Mouse (Mus musculus) v-Abl transformed pro-B cells (cell line): ENCODE results near the gene Fryl.

Source experiments
- in situ Hi-C, 2 experiments: fragments of 400-800 bp; cut with MboI; formaldehyde crosslinking; loops; one replicate each; pipeline ENCODE4 v1.15.1; 2025; ENCODE audit not compliant: unreplicated experiment in 2 of 2

Gene Fryl

DNA sequence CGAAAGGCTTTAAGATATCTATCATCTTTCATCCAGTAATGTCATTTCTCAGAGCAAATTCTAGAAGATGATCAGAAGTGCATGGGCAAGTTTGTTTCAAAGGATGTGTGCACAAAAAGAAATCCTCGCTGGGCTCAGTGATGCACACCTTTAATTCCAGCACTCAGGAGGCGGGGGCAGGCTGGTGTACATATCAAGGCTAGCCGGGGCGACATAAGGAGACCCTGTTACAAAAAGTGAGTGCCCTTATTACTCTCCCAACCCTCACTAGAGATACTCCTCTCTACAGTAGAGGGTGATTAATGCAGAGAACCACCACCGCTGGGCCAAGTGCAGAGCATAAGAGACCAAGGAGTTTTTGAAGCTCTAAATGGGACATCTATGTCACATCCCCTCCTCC is 53.9 kb downstream of the Fryl start:
- in situ Hi-C loops = loop anchor here in 1 of 2 experiments (10.0 kb wide), 1 partner anchor 58 kb away; no protein-coding TSS in a partner anchor

GRCm38 (mm10) chr5:73202077-73202476 is 54.3 kb downstream of the Fryl start:
- in situ Hi-C loops = loop anchor here in 1 of 2 experiments (10.0 kb wide), 1 partner anchor 57 kb away; no protein-coding TSS in a partner anchor

DNA sequence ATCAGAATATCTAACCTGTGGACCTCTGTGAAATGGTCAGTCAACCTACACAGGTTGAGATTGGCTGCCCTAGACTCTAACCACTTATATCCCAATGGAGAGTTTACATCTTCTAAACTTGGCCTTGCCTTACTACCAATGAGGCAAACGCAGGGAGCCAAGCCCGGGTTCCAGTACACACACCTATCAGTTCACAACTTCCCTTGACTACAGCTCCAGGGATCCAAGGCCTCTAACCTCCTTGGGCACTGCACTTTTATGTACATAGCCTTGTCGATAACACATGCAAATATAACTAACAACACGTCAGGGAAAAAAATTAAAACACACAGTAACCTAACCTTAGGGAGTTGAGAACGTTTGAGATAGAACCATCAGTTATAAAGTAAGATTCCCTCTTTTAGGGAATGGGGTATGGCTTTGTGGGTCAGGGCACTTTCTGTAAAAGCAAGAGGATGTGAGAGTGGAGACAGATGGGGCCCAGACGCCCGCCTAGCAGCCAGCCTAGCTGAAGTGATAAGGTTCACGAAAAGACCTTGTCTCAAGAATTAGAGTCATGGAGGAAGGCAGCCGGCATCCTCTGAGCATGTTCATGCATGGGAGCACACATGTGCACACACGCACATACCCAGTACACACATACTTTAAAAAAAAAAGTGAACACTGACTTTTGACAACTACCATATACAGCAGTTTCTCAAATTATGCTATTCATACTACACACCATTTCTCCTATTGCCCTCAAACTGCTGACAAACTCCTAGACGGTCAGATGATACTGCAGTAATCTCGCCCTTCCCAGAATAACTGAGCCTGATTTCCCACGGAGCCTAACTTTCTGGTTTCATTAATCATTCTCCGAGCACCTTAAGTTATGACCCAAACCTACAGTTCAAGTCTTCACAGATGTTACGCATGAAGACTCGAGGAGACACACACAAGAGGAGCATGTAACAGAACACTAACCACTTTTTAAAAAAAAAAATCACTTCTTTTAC is 55.7 kb downstream of the Fryl start:
- in situ Hi-C loops = loop anchor here in 1 of 2 experiments (10.0 kb wide), 1 partner anchor 56 kb away; no protein-coding TSS in a partner anchor

DNA sequence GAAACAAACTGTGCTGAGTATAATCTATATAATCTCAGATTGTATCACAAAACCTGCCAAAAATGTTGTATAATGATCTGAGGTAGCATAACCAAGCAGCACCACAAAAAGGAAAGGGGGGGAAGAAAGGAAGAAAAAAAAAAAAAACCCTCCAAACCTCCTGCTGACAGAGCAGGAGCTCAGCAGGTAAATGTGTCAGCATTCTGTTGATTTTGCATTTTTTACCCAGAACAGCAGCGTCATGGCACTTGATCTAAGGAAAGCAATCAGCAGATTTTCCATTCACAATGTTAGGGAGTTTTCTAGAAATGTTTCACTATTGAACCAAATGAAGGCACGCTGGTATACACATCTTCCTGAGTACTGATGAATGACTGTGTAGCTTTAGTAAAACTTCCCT is 56.8 kb downstream of the Fryl start:
- in situ Hi-C loops = loop anchor here in 1 of 2 experiments (5.0 kb wide), 1 partner anchor 37 kb away; no protein-coding TSS in a partner anchor

DNA sequence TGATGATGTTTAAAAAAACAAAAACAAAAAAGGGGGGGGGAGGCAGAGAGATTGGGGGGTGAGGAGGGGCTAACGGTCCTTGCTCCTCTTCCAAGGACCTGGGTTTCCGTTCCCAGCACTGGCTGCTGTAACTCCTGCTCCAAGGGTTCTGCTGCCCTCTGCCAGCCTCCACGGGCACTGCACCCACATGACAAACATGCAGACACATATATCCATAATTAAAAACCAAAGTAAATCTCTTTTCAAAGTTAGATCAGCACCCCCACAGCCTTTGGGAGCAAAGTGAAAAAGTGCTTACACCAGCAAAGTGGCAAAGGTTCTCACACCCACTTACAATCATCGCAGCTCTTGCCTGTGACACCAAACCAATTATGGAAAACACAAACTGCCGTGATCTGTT is 57.7 kb downstream of the Fryl start:
- in situ Hi-C loops = loop anchor here in 1 of 2 experiments (5.0 kb wide), 1 partner anchor 36 kb away; no protein-coding TSS in a partner anchor

DNA sequence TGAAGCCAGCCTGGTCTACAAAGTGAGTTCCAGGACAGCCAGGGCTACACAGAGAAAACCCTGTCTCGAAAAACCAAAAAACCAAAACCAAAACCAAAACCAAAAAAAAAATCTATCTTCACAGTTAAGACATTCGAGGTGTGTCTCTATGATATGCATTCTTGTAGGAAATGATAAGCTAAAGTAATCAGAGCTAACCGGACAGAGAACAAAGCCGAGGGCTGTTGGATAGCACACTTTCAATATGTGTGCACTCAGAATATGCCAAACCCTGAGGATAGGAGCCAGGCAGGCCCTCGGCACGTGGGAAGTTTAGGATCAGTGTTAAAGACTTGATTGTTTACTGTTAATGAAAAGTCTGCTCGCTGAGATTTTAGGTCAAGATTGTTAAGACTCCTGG is 58.6 kb downstream of the Fryl start:
- in situ Hi-C loops = loop anchor here in 1 of 2 experiments (5.0 kb wide), 1 partner anchor 35 kb away; no protein-coding TSS in a partner anchor

DNA sequence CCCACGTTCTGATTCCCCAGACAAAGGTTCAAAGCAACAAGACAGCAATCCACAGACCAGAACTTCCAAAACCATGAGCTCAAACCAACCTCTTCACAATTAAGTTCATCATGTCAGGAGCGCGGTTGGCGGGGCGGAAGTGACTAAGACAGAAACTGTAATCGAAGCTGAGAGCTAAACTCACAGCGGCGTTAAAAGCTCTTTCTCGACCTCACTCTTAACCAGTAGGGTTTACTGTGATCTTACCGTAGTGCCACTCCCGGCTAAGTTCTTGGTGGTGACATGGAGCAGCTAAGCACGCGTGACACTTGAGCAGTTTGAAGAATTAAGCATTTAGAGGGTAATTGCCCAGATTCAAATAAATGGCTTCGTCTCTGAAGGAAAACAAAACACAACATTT is 61.7 kb downstream of the Fryl start:
- in situ Hi-C loops = loop anchor here in 1 of 2 experiments (5.0 kb wide), 1 partner anchor 32 kb away; no protein-coding TSS in a partner anchor

DNA sequence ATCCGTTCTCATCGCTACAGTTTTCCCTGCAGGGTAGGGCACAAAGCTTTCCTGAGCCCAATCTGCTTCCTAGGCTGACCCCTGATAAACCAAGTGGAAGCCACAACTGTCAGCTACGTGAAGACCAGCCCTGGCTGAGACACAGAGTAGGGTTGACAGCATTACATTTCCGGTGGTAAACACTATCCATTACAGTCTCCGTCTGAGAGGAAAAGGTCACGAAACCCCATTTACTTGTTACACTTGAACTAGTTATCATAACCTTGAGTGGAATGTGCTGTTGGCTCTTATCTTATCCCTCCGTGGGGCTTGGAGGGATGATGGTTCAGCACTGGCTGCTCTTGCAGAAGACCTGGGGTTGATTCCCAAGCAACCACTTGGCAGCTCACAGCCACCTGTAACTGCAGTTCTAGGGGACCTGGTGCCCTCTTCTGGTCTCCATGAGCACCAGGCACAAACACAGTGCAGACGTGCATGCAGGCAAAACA is 62.3 kb downstream of the Fryl start:
- in situ Hi-C loops = no loop called here

GRCm38 (mm10) chr5:73193627-73194026 is 62.8 kb downstream of the Fryl start:
- in situ Hi-C loops = no loop called here

DNA sequence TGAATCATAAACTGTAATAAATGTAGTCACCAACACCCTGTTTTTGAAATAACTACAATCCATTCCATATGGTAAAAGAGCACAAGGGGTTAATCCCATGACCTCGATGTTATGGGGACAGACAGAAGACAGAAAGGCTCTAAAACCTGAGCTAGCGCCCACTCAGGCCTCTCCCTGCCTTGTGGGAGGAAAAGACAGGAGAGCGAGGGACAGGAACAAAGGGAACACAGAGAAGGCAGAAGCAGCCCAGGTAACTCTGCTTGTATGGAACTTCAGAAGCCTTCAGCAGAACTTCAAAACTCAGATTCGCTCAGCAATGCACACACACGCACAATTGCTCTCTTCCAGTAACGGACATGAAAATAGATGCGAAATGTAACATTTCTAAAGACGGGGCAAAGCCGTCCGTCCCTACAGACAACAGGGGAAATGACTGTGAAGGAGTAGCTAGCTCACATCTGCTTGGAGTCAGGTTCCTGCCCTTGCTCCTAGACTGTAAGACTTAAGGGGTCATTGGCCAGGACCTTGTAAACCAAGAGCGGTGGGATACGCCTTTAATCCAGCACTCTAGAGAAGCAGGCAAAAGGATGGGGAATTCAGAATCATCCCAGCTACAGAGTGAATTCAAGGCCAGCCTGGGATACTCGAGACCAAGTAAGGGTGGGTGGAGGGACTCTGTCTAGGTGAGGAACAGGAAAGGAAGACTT is 63.4 kb downstream of the Fryl start:
- in situ Hi-C loops = no loop called here

- in situ Hi-C loops = no loop called here
Observed at GRCm38 (mm10) chr5:73191765-73192164, 64.7 kb downstream of the Fryl start.

DNA sequence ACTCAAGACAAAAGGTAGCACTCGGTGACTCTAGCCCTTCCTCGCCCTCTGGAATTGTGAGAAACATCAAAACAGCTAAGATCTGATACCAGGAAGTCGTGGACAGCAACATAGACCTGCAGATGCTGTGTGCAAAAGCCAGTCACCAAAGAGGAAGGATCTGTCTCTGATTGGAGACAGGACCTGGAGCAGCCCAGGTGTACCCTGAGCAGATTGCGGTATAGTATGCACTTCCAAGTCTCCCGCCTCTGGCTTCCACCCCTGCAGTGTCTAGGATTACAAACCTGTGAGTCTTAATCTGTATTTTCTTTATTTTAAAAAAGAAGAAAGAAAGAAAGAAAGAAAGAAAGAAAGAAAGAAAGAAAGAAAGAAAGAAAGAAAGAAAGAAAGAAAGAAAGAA is 66.3 kb downstream of the Fryl start:
- in situ Hi-C loops = no loop called here

DNA sequence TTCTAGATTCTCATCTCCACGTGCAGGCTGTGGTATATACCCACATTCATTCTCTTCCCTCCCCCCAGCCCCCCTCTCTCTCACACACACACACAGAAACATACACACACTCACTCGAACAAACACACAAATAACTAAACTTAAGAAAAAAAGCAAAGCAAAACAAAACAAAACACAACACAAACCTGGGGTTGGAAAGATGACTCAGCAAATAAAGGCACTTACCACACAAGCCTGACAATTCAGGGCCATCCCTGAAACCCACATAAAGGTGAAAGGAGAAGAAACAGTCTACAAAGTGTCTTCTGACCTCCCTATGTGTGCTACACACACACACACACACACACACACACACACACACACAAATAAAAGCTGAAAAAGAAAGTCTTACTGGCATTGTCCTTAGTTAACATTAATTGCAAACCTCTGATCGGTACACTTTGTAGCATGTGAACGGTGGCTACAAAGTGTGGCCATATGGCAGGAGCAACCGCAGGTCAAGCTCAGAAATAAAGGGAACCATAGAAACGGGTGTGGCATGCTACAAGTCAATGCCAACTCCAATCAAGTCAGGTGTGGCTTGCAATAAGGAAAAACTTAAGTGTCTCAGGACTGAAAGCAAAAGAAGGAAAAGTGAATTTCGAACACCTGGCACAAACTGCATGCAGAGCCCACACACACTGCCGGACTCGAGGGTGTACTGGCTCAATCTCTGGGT is 66.8 kb downstream of the Fryl start:
- in situ Hi-C loops = no loop called here

- in situ Hi-C loops = no loop called here
Observed at GRCm38 (mm10) chr5:73188576-73188975, 67.8 kb downstream of the Fryl start.

- in situ Hi-C loops = no loop called here
Observed at GRCm38 (mm10) chr5:73188164-73188563, 68.3 kb downstream of the Fryl start.

- in situ Hi-C loops = no loop called here
Observed at GRCm38 (mm10) chr5:73186912-73187311, 69.5 kb downstream of the Fryl start.

- in situ Hi-C loops = no loop called here
Observed at GRCm38 (mm10) chr5:73185424-73185823, 71.0 kb downstream of the Fryl start.

- in situ Hi-C loops = no loop called here
Observed at GRCm38 (mm10) chr5:73182701-73183447, 73.5 kb downstream of the Fryl start.

DNA sequence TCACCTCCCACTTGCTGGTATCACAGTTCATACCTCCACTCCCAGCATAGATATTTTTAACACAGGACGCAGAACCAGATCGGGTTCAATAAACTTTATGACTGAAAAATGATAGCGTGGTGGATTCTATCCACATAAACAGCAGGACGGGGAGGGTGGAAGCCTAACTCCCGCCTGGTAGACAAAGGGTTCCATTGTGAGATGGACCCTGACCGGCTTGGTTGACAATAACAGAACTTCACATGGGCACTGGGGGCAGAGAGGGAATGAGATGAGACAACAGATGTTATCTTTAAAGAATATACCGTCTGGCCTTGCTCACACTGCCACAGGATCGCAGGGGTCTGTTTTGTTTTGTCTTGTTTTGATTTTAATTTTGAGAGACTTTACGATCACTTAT is 74.2 kb downstream of the Fryl start:
- in situ Hi-C loops = no loop called here

DNA sequence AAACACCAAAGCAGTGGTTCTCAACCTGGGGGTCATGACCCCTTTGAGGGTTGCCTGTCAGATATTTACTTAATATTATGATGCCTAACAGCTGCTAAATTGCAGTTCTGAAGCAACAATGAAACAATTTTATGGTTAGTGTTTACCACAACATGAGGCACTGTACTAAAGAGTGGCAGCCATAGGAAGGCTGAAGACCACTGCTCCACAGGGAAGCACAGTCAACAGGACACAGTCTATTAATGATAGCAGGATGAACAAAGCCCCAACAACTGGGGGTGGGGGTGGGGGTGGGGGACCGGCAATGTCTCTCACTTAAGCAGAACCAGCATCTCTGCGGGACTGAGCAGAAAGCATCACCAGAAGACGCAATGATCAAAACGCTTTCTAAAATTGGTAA is 80.1 kb downstream of the Fryl start:
- in situ Hi-C loops = no loop called here
